Comparison of ENCODE assay signal across 25 mouse cellular contexts in genomic region chr16:14272374-14272965, GRCm38 (mm10). TPM values are rescaled to one million over a fixed set of nuclear protein-coding genes. Genes with fewer than 3 reads are reported as not detected.
DNase-seq lines count a peak whose midpoint lies in the region; ATAC-seq and TF ChIP-seq lines count a peak whose summit lies in the region.
"Had no signal": no experiment of that assay in that cellular context is flagged by ENCODE, and none has a peak within 500 bp of the region (broad histone marks: within the 10 kb centered on the region; RNA-seq: fewer than 3 reads in every experiment).

No protein-coding gene starts in this region.

- H3K9me3 ChIP-seq in lung, embryonic 16.5 days (ENCODE audit: control insufficient read depth, low read length), result no peaks in the 10 kb centered on the region
- no peaks in the 10 kb centered on the region for H3K9me3 ChIP-seq in lung, postnatal 0 days (ENCODE audit: low read length)
- no peaks in the 10 kb centered on the region for H3K9me3 ChIP-seq in intestine, embryonic 16.5 days (ENCODE audit: control insufficient read depth, low read length)
- no peaks in the 10 kb centered on the region for H3K9me3 ChIP-seq in stomach, embryonic 15.5 days
- H3K9me3 ChIP-seq: embryonic facial prominence, embryonic 13.5 days; forebrain, embryonic 12.5 days; G1E; heart, embryonic 15.5 days; hindbrain, embryonic 13.5 days had no signal

- H3K4me1 ChIP-seq in lung, embryonic 16.5 days (replicated peaks; ENCODE audit: control insufficient read depth, insufficient read depth, low read length), result no peaks in the 10 kb centered on the region
- H3K4me1 ChIP-seq in lung, postnatal 0 days (ENCODE audit: insufficient read depth, low read depth, low read length), result no peaks in the 10 kb centered on the region
- H3K4me1 ChIP-seq in intestine, embryonic 16.5 days (ENCODE audit: control insufficient read depth, insufficient read depth, low read length), result 0 out of 2 replicates have a peak, but pooled peaks cover 3% of the 10 kb centered on the region
- H3K4me1 ChIP-seq in stomach, embryonic 15.5 days, result no peaks in the 10 kb centered on the region
- H3K4me1 ChIP-seq: embryonic facial prominence, embryonic 13.5 days; forebrain, embryonic 12.5 days; heart, embryonic 15.5 days; hindbrain, embryonic 13.5 days had no signal

- no peak overlapping the region for H3K4me2 ChIP-seq in lung, embryonic 16.5 days (ENCODE audit: low read depth, low read length)
- H3K4me2 ChIP-seq in lung, postnatal 0 days (replicated peaks; ENCODE audit: low read depth, low read length), result no peak overlapping the region
- no peak overlapping the region for H3K4me2 ChIP-seq in intestine, embryonic 16.5 days (ENCODE audit: low read depth, low read length)
- no peak overlapping the region for H3K4me2 ChIP-seq in stomach, embryonic 15.5 days
- H3K4me2 ChIP-seq: embryonic facial prominence, embryonic 13.5 days; forebrain, embryonic 12.5 days; heart, embryonic 11.5 days; heart, embryonic 15.5 days; hindbrain, embryonic 13.5 days had no signal

- no peak for TF ChIP-seq EP300 in lung, postnatal 0 days (IDR thresholded peaks at IDR 0.05)

- H3K4me3 ChIP-seq in gastrocnemius, adult 2 months, result no peak overlapping the region
- H3K4me3 ChIP-seq in lung, embryonic 16.5 days (ENCODE audit: low read length), result no peak overlapping the region
- H3K4me3 ChIP-seq in lung, postnatal 0 days (ENCODE audit: low read depth, low read length), result no peak overlapping the region
- no peak overlapping the region for H3K4me3 ChIP-seq in intestine, embryonic 16.5 days (ENCODE audit: low read length)
- H3K4me3 ChIP-seq in stomach, embryonic 15.5 days (replicated peaks), result no peak overlapping the region
- H3K4me3 ChIP-seq: embryonic facial prominence, embryonic 13.5 days; forebrain, embryonic 12.5 days; heart, embryonic 15.5 days; hindbrain, embryonic 13.5 days had no signal

- peak; percentile 45; the same call in 1 of the 2 replicates for ATAC-seq in lung, embryonic 16.5 days (ENCODE audit: low read depth)
- no peak; the same call in 1 of the 2 replicates for ATAC-seq in lung, postnatal 0 days
- peak; percentile 40; the same call in 1 of the 2 replicates for ATAC-seq in intestine, embryonic 16.5 days
- peak; percentile 47; the same call in 1 of the 2 replicates for ATAC-seq in stomach, embryonic 15.5 days (ENCODE audit: insufficient read depth, low FRiP score, low read depth)
- ATAC-seq: CD4-positive, CD25-positive, alpha-beta regulatory T cell, adult 4 months; forebrain, embryonic 16.5 days had no signal

- H3K36me3 ChIP-seq in lung, embryonic 16.5 days (ENCODE audit: control insufficient read depth, insufficient read depth, low read length), result no peaks in the 10 kb centered on the region
- H3K36me3 ChIP-seq in lung, postnatal 0 days (ENCODE audit: insufficient read depth, low read length), result no peaks in the 10 kb centered on the region
- H3K36me3 ChIP-seq in intestine, embryonic 16.5 days (ENCODE audit: control insufficient read depth, insufficient read depth, low read length), result no peaks in the 10 kb centered on the region
- no peaks in the 10 kb centered on the region for H3K36me3 ChIP-seq in stomach, embryonic 15.5 days
- H3K36me3 ChIP-seq: embryonic facial prominence, embryonic 13.5 days; forebrain, embryonic 12.5 days; G1E; heart, embryonic 15.5 days; hindbrain, embryonic 13.5 days had no signal

- no peaks in the 10 kb centered on the region for H3K27me3 ChIP-seq in lung, embryonic 16.5 days (ENCODE audit: control insufficient read depth, insufficient read depth, low read depth, low read length)
- H3K27me3 ChIP-seq in lung, postnatal 0 days (replicated peaks; ENCODE audit: insufficient read depth, low read length), result no peaks in the 10 kb centered on the region
- no peaks in the 10 kb centered on the region for H3K27me3 ChIP-seq in intestine, embryonic 16.5 days (replicated peaks; ENCODE audit: control insufficient read depth, insufficient read depth, low read length)
- H3K27me3 ChIP-seq in stomach, embryonic 15.5 days (replicated peaks), result no peaks in the 10 kb centered on the region
- H3K27me3 ChIP-seq: embryonic facial prominence, embryonic 13.5 days; forebrain, embryonic 12.5 days; hindbrain, embryonic 13.5 days had no signal

- peak overlapping the region; percentile 59 for H3K27ac ChIP-seq in gastrocnemius, adult 2 months
- no peak overlapping the region for H3K27ac ChIP-seq in lung, embryonic 16.5 days (ENCODE audit: low read length)
- H3K27ac ChIP-seq in lung, postnatal 0 days (ENCODE audit: low read length), result no peak overlapping the region
- H3K27ac ChIP-seq in intestine, embryonic 16.5 days (ENCODE audit: low read length), result peak overlapping the region; percentile 53
- peak overlapping the region; percentile 36; the same call in 1 of the 2 replicates for H3K27ac ChIP-seq in stomach, embryonic 15.5 days
- H3K27ac ChIP-seq: embryonic facial prominence, embryonic 13.5 days; forebrain, embryonic 12.5 days; heart, embryonic 15.5 days; hindbrain, embryonic 13.5 days had no signal

- 41% methylated on average over 4 of the region's 4 CpGs for WGBS in lung, embryonic 16.5 days
- WGBS in lung, postnatal 0 days, result 49% methylated on average over 4 of the region's 4 CpGs
- 46% methylated on average over 4 of the region's 4 CpGs for WGBS in intestine, embryonic 16.5 days
- WGBS in stomach, embryonic 15.5 days, result 54% methylated on average over 4 of the region's 4 CpGs

- DNase-seq in gastrocnemius, adult 2 months, result no peak
- DNase-seq in gastrocnemius, postnatal 4 days (ENCODE audit: low spot score in 2 of 2), result no peak
- DNase-seq in lung, postnatal 0 days (ENCODE audit: low spot score), result no peak
- no peak for DNase-seq in cerebellum, adult 18-20 months
- DNase-seq in spleen, postnatal 36 days (ENCODE audit: low spot score in 2 of 2), result no peak
- DNase-seq: adrenal gland, postnatal 10 days; B cell, adult 2 months; cerebellum, adult 11 months; cerebellum, adult 9-10 months; cerebellum, postnatal 25 days; gastrocnemius, postnatal 14 days; heart, postnatal 14 days had no signal

- TF ChIP-seq CTCF in gastrocnemius, adult 2 months (IDR thresholded peaks at IDR 0.05), result no peak
- TF ChIP-seq CTCF in lung, postnatal 0 days (IDR thresholded peaks at IDR 0.05), result no peak

- intact Hi-C loops in gastrocnemius, adult 2 months (cut with DNase I), result no loop called here

- H3K9ac ChIP-seq in lung, embryonic 16.5 days (ENCODE audit: low read length), result no peak overlapping the region
- no peak overlapping the region for H3K9ac ChIP-seq in lung, postnatal 0 days (replicated peaks; ENCODE audit: low read depth)
- no peak overlapping the region for H3K9ac ChIP-seq in intestine, embryonic 16.5 days (ENCODE audit: low read depth, low read length)
- H3K9ac ChIP-seq in stomach, embryonic 15.5 days, result no peak overlapping the region
- H3K9ac ChIP-seq: embryonic facial prominence, embryonic 13.5 days; forebrain, embryonic 12.5 days; heart, embryonic 15.5 days; hindbrain, embryonic 13.5 days had no signal

RNA-seq across cellular contexts. Expression of gene Myh11, which starts 18.7 kb away (rescaled TPM):
- 10 to 100 TPM; 19.1 to 20.1 TPM for total RNA-seq in gastrocnemius, adult 2 months (2021)
- total RNA-seq in gastrocnemius, postnatal 4 days (2021), result 10 to 100 TPM; 20.9 to 30.4 TPM
- polyA plus RNA-seq in lung, embryonic 16.5 days (2015; fragmentation: Nextera tagmentation; extraction: Ambion mirVana), result 45.1 and 49.7 TPM in 2 replicates
- 15.1 and 20.7 TPM in 2 replicates for polyA plus RNA-seq in lung, postnatal 0 days (2015; fragmentation: Nextera tagmentation; extraction: Ambion mirVana)
- polyA plus RNA-seq in intestine, embryonic 16.5 days (2015; fragmentation: Nextera tagmentation; extraction: Ambion mirVana), result 140 and 148 TPM in 2 replicates
- polyA plus RNA-seq in stomach, embryonic 15.5 days (2015; fragmentation: Nextera tagmentation; extraction: Ambion mirVana), result 198 and 229 TPM in 2 replicates
- total RNA-seq: granulocyte monocyte progenitor cell, adult 5-6 weeks; hematopoietic stem cell, adult 5-6 weeks had no signal
- polyA plus RNA-seq: CD4-positive, CD25-positive, alpha-beta regulatory T cell, adult 4 months had no signal

RNA-seq across cellular contexts. Expression of gene Fopnl, which starts 44.7 kb away (rescaled TPM):
- total RNA-seq in gastrocnemius, adult 2 months (2021), result 10 to 100 TPM; 65.5 to 73.3 TPM
- 10 to 100 TPM; 59.5 to 60.6 TPM for total RNA-seq in gastrocnemius, postnatal 4 days (2021)
- 159 TPM in 2 replicates for polyA plus RNA-seq in lung, embryonic 16.5 days (2015; fragmentation: Nextera tagmentation; extraction: Ambion mirVana)
- 89.2 and 91.4 TPM in 2 replicates for polyA plus RNA-seq in lung, postnatal 0 days (2015; fragmentation: Nextera tagmentation; extraction: Ambion mirVana)
- polyA plus RNA-seq in intestine, embryonic 16.5 days (2015; fragmentation: Nextera tagmentation; extraction: Ambion mirVana), result 106 and 115 TPM in 2 replicates
- polyA plus RNA-seq in stomach, embryonic 15.5 days (2015; fragmentation: Nextera tagmentation; extraction: Ambion mirVana), result 149 and 157 TPM in 2 replicates

Comparison
In these comparisons a context has a peak if more than half of its experiments do, and no peak if none do; other contexts are left out.
1. H3K27ac ChIP-seq: peak in gastrocnemius, adult 2 months (single experiment), intestine, embryonic 16.5 days (single experiment) and stomach, embryonic 15.5 days (single experiment); none in lung, embryonic 16.5 days (single experiment) and lung, postnatal 0 days (single experiment).